Mouse (Mus musculus) stomach, embryonic 14.5 days (tissue): ENCODE measurements around the gene Emid1. TPM values are rescaled to one million over a fixed set of nuclear protein-coding genes. Genes with fewer than 3 reads are reported as not detected.

Experiments used
- ATAC-seq: fragments of 200-750 bp; cut with Nextera tagmentation; 2 replicates; pipeline ENCODE4 v1.8.0; 2017; ENCODE audit warnings: low read depth, moderate TSS enrichment; ENCODE audit not compliant: insufficient number of reproducible peaks, insufficient read depth, low FRiP score
- H3K27ac ChIP-seq: fragments of 300-500 bp; sonication (generic); 2 replicates; pipeline ENCODE4 v1.5.1; 2014; ENCODE audit warnings: mild to moderate bottlenecking, low read length, moderate library complexity, mixed read lengths
- H3K27me3 ChIP-seq: fragments of 300-500 bp; sonication (generic); 2 replicates; pipeline ENCODE4 v1.6.1; 2014; ENCODE audit warnings: low read length, control low read depth, mixed read lengths; ENCODE audit not compliant: control insufficient read depth, insufficient read depth
- H3K36me3 ChIP-seq: fragments of 300-500 bp; sonication (generic); 2 replicates; pipeline ENCODE4 v1.6.1; 2014; ENCODE audit warnings: mild to moderate bottlenecking, control low read depth, low read length, moderate library complexity, mixed read lengths; ENCODE audit not compliant: control insufficient read depth, insufficient read depth
- H3K4me1 ChIP-seq: fragments of 300-500 bp; sonication (generic); 2 replicates; pipeline ENCODE4 v1.6.1; 2014; ENCODE audit warnings: low read length, control low read depth, mixed read lengths; ENCODE audit not compliant: control insufficient read depth, insufficient read depth
- H3K4me2 ChIP-seq: fragments of 300-500 bp; sonication (generic); replicated peaks from 2 replicates; pipeline ENCODE4 v1.6.1; 2014; ENCODE audit warnings: low read depth, low read length, control low read depth
- H3K4me3 ChIP-seq: fragments of 300-500 bp; sonication (generic); 2 replicates; pipeline ENCODE4 v1.5.1; 2014; ENCODE audit warnings: low read depth, low read length, control low read depth
- H3K9ac ChIP-seq: fragments of 300-500 bp; sonication (generic); replicated peaks from 2 replicates; pipeline ENCODE4 v1.6.1; 2014; ENCODE audit warnings: low read depth, mild to moderate bottlenecking, control low read depth, low read length, moderate library complexity, mixed read lengths
- H3K9me3 ChIP-seq: fragments of 300-500 bp; sonication (generic); 2 replicates; pipeline ENCODE4 v1.6.1; 2016; ENCODE audit warnings: low read depth, low read length, control low read depth; ENCODE audit not compliant: control insufficient read depth
- WGBS: fragments of 180-500 bp; shearing (Covaris S2); extraction: QIAGEN DNeasy Blood & Tissue Kit; methylation state at CpG from one replicate; pipeline ENCODE4 v1.1.7; 2014; 5-methylcytosine and 5-hydroxymethylcytosine counted together
- polyA plus RNA-seq: library from polyadenylated mRNA; unstranded; fragments of >200 nt; fragmentation: Nextera tagmentation; extraction: Ambion mirVana; gene quantifications from 2 replicates; pipeline ENCODE4 v1.2.1, GENCODE M21; 2014

The Emid1 gene
- polyA plus RNA-seq, 1 experiment from 2014 or later = 45.9 TPM

DNA sequence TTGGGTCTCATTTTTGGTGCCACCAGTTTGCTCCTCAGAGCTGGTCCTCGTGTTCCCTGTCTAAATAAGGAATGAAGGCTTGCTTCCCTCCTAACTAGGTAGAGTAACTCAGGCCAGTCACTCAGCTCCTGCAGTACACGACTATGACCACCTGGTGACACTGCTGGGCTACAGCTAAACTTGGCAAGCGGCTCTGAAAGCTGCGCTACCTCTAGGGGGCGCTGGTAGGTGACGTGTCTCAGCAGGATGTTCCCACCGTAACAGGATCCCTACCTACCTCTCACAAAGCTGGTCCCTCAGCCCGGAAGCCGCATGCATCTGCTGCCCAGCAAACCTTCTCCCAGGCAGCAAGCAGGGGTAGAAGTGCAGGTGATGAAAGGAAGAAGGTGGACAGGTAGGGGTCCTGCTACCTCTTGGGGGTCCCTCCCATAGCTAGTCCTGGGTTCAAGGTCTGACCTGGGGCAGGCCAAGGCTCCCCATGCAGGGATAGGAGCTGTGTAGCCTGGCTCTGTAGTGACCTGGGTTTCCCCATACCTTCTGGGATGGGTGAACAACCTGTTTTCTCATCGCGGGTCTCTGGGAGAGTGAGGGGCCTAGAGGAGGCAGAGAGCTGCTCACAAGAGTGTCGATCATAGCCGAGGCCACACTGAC lies 37.0 kb downstream of the Emid1 start:
- H3K9me3 ChIP-seq = no peaks in the 10 kb centered on the region
- H3K4me1 ChIP-seq = no peaks in the 10 kb centered on the region
- 28% methylated on average over 13 of the region's 13 CpGs for WGBS
- H3K9ac ChIP-seq = no peak overlapping the region
- no peak overlapping the region for H3K4me2 ChIP-seq
- ATAC-seq = peak; percentile 30; the same call in 1 of the 2 replicates
- no peak overlapping the region for H3K27ac ChIP-seq
- no peaks in the 10 kb centered on the region for H3K27me3 ChIP-seq
- no peaks in the 10 kb centered on the region for H3K36me3 ChIP-seq
- H3K4me3 ChIP-seq = no peak overlapping the region

DNA sequence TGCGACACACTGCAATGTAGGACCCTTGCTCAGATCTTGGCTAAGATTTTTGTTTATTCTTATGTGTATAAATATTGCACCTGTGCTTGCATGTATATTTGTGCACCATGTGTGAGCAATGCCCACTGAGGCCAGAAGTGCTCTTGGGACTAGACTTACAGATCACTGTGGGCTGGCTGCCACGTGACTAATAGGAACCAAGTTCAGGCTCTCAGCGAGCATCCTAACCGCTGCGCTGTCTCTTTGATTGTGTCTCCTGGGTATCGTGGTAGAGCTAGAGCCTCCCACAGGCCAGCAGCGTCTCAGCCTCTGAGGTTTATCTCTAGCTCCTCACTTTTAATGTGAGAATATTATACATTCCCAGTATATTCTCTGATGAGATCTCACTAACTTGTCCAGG lies 38.4 kb downstream of the Emid1 start:
- H3K4me2 ChIP-seq = no peak overlapping the region
- no peak overlapping the region for H3K9ac ChIP-seq
- no peaks in the 10 kb centered on the region for H3K4me1 ChIP-seq
- H3K27me3 ChIP-seq = no peaks in the 10 kb centered on the region
- no peak overlapping the region for H3K27ac ChIP-seq
- WGBS = 76% methylated on average over 7 of the region's 7 CpGs
- no peak overlapping the region for H3K4me3 ChIP-seq
- ATAC-seq = no peak
- H3K9me3 ChIP-seq = no peaks in the 10 kb centered on the region
- H3K36me3 ChIP-seq = no peaks in the 10 kb centered on the region

DNA sequence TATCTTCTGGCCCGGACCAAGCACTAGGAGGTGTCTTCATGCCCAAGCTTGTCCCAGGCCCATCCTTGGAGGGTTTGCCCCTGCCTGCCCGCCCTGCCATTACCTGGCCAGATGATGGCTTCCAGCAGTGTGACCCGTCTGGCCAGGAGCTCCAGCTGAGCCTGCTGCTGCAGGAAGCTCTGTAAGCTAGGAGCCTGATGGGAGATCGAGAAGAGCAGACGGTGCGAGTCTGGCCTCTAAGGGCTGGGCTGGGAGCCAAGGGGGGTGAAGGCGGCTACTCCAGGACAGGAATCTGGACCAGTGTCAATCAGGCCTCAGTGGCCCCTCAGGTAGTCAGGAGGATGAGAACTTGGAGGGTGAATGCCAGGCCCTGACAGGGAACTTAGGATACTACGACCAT lies 42.6 kb downstream of the Emid1 start:
- 61% methylated on average over 8 of the region's 8 CpGs for WGBS
- ATAC-seq = no peak
- Histone ChIP-seq H3K4me2 (no peak overlapping the region), H3K9ac (no peak overlapping the region), H3K4me3 (no peak overlapping the region), H3K27me3 (no peaks in the 10 kb centered on the region), H3K27ac (no peak overlapping the region), H3K36me3 (peaks cover 6% of the 10 kb centered on the region), H3K4me1 (no peaks in the 10 kb centered on the region), H3K9me3 (no peaks in the 10 kb centered on the region)

DNA sequence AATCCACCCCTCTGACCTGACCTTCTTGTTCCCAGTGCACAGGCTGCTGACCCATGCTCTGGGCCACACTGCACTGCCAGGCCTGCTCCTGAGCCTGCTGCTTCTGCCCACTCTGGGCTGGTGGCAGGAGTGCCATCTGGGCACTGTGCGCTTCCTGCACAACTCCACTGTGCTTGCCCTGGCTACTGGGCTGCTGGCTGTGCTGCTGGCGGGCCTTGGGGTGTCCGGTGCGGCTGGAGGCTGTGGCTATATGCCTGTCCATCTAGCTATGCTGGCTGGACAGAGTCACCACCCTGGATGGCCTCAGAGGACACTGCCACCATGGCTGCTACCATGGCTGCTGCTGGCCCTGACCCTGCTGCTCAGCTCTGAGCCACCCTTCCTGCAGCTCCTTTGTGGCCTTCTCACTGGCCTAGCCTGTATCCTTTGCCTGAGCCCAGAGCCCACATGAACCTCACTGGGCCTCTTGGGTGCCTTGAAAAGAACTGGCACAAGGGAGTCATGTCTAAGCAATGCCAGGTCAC lies 48.0 kb downstream of the Emid1 start:
- Histone ChIP-seq H3K9ac (no peak overlapping the region), H3K36me3 (peaks cover 10% of the 10 kb centered on the region), H3K4me3 (no peak overlapping the region), H3K27ac (no peak overlapping the region), H3K9me3 (no peaks in the 10 kb centered on the region), H3K4me2 (no peak overlapping the region), H3K4me1 (peaks cover 5% of the 10 kb centered on the region; the same call in 1 of the 2 replicates), H3K27me3 (no peaks in the 10 kb centered on the region)
- no peak for ATAC-seq
- WGBS = 87% methylated on average over 4 of the region's 4 CpGs

DNA sequence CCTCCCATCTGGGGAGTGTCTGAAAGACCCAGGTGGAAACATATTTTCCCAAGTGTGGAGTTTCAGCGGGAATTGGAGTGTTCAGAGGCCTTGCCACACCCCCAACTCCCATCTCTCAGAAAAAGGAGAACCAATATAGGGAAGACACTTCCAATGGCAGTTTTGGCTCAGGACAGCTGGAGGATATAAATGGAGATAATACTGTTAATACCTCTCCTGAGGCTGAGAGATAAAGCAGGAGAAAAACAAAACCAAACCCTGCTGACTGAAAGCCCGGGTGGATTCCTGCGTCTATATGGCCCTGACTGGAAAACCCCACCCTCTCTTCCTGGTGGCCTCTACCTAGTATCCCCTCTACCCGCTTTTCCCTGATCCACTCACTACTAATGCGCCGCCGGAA lies 49.7 kb downstream of the Emid1 start:
- Histone ChIP-seq H3K9me3 (no peaks in the 10 kb centered on the region), H3K4me1 (peaks cover 6% of the 10 kb centered on the region; the same call in 1 of the 2 replicates), H3K4me3 (no peak overlapping the region), H3K9ac (no peak overlapping the region), H3K27me3 (no peaks in the 10 kb centered on the region), H3K4me2 (no peak overlapping the region), H3K27ac (no peak overlapping the region), H3K36me3 (peaks cover 10% of the 10 kb centered on the region)
- no peak for ATAC-seq
- 90% methylated on average over 7 of the region's 7 CpGs for WGBS

DNA sequence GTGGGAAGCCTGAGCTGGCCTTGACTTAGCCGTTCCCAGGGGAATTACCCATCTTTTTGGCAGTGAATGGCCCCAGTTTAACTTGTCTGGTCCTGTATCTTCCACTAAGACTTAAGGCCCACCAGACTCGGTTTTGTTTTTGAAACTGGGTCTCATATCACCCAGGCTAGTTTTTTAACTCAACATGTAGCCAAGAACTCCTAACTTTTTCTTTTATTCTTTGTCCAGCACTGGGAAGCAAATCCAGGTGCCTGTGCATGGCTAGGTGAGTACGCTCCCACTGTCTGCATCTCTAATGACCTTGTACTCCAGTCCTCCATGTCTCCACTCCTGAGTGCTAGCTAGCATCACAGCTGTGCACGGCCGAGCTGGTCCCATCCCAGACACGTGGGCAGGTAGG lies 50.4 kb downstream of the Emid1 start:
- Histone ChIP-seq H3K27ac (no peak overlapping the region), H3K4me3 (no peak overlapping the region), H3K27me3 (no peaks in the 10 kb centered on the region), H3K9ac (no peak overlapping the region), H3K9me3 (no peaks in the 10 kb centered on the region), H3K36me3 (peaks cover 10% of the 10 kb centered on the region), H3K4me2 (no peak overlapping the region), H3K4me1 (peaks cover 12% of the 10 kb centered on the region; the same call in 1 of the 2 replicates)
- WGBS = 79% methylated on average over 6 of the region's 6 CpGs
- no peak for ATAC-seq

DNA sequence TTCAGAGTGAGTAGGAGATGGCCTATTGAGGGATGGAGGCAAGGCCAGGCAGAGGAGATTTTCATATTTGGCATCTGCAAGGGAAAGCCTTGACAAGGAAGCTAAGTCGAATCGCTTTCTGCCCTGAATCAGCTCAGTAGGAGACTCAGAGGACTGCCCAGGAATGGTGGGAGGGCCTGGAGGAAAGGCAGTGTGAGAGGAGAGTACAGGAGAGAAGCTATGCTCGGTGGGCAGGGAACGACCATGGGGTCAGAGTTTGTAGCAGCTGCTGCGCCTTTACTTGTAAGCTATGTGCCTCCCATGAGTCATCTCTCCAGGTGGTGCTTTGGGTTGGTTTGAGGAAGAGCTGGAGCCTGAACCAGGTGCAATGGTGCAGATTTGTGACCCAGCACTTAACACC lies 51.3 kb downstream of the Emid1 start:
- Histone ChIP-seq H3K9me3 (no peaks in the 10 kb centered on the region), H3K4me3 (no peak overlapping the region; the same call in 1 of the 2 replicates), H3K9ac (no peak overlapping the region; the same call in 1 of the 2 replicates), H3K27me3 (no peaks in the 10 kb centered on the region), H3K4me2 (peak overlapping the region; percentile 70), H3K27ac (no peak overlapping the region), H3K4me1 (peaks cover 20% of the 10 kb centered on the region; the same call in 1 of the 2 replicates), H3K36me3 (peaks cover 10% of the 10 kb centered on the region)
- no peak for ATAC-seq
- 50% methylated on average over 5 of the region's 5 CpGs for WGBS

DNA sequence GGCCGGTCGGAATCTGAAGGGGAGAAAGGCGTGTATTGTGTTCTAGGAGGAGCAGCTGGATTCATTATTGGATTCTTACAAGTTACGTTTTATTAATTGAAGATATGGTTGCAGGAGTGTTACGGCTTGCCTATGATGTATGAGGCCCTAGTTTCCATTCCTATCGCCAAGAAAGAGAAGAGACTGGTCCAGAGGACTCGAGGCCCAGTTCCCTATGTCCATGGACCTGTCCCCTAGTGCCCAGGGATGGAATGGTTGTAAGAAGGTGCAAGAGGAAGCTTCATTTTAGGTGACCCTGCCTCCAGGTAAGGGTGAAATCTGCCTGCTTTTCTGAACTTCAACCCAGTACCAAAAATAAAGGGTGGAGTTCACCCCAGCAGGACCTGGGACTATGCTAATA lies 51.8 kb downstream of the Emid1 start:
- Histone ChIP-seq H3K9ac (peak overlapping the region; percentile 98), H3K27me3 (no peaks in the 10 kb centered on the region), H3K4me3 (peak overlapping the region; percentile 96), H3K4me2 (peak overlapping the region; percentile 70), H3K9me3 (no peaks in the 10 kb centered on the region), H3K4me1 (peaks cover 21% of the 10 kb centered on the region; the same call in 1 of the 2 replicates), H3K36me3 (peaks cover 7% of the 10 kb centered on the region), H3K27ac (peak overlapping the region; percentile 98)
- ATAC-seq = no peak
- WGBS = under 1% methylated on average over 7 of the region's 7 CpGs
